Mouse (Mus musculus) T-helper 17 cell (primary cell): ENCODE data around the gene Dlg1.

Experiments
- in situ Hi-C, 2 experiments: fragments of 300-600 bp; cut with MboI, MseI; formaldehyde crosslinking; loops; 1 replicate in 1 of 2; 2 replicates in 1 of 2; pipeline ENCODE4 v1.15.1; 2025; ENCODE audit warnings: high pct_unique_total_duplicates in 2 of 2

Dlg1 gene

GRCm38 (mm10) chr16:31844246-31844645, 181.0 kb downstream of the Dlg1 start:
- in situ Hi-C loops = no loop called here

- in situ Hi-C loops = no loop called here
Measured at GRCm38 (mm10) chr16:31846763-31847162, 183.5 kb downstream of the Dlg1 start.

- in situ Hi-C loops = no loop called here
Measured at GRCm38 (mm10) chr16:31863920-31864319, 200.7 kb downstream of the Dlg1 start.

- in situ Hi-C loops = no loop called here
Measured at GRCm38 (mm10) chr16:31865242-31865641, 202.0 kb downstream of the Dlg1 start.

- in situ Hi-C loops = no loop called here
Measured at GRCm38 (mm10) chr16:31866911-31867310, 203.7 kb downstream of the Dlg1 start.

- in situ Hi-C loops = no loop called here
Measured at GRCm38 (mm10) chr16:31867736-31868135, 204.5 kb downstream of the Dlg1 start.

GRCm38 (mm10) chr16:31873721-31874120, 210.5 kb downstream of the Dlg1 start:
- in situ Hi-C loops = no loop called here

- in situ Hi-C loops = loop anchor here in 1 of 2 experiments (5.0 kb wide), 1 partner anchor 42 kb away; no protein-coding TSS in a partner anchor
Measured at GRCm38 (mm10) chr16:31875391-31875790, 212.1 kb downstream of the Dlg1 start.

- in situ Hi-C loops = loop anchor here in 1 of 2 experiments (5.0 kb wide), 1 partner anchor 41 kb away; no protein-coding TSS in a partner anchor
Measured at GRCm38 (mm10) chr16:31876386-31876785, 213.1 kb downstream of the Dlg1 start.

GRCm38 (mm10) chr16:31878052-31878451, 214.8 kb downstream of the Dlg1 start:
- in situ Hi-C loops = loop anchor here in 1 of 2 experiments (5.0 kb wide), 1 partner anchor 39 kb away; no protein-coding TSS in a partner anchor

- in situ Hi-C loops = loop anchor here in 1 of 2 experiments (5.0 kb wide), 1 partner anchor 39 kb away; no protein-coding TSS in a partner anchor
Measured at GRCm38 (mm10) chr16:31878573-31879257, 215.5 kb downstream of the Dlg1 start, which contains the start of gene Meltf. Meltf (plus strand) TSS chr16:31878810.

- in situ Hi-C loops = no loop called here
Measured at GRCm38 (mm10) chr16:31880146-31880840, 217.1 kb downstream of the Dlg1 start.

GRCm38 (mm10) chr16:31882381-31882908, 219.2 kb downstream of the Dlg1 start:
- in situ Hi-C loops = no loop called here

- in situ Hi-C loops = no loop called here
Measured at GRCm38 (mm10) chr16:31883302-31883701, 220.1 kb downstream of the Dlg1 start.

- in situ Hi-C loops = no loop called here
Measured at GRCm38 (mm10) chr16:31883902-31884301, 220.7 kb downstream of the Dlg1 start.

GRCm38 (mm10) chr16:31890907-31891306, 227.7 kb downstream of the Dlg1 start:
- in situ Hi-C loops = no loop called here

- in situ Hi-C loops = no loop called here
Measured at GRCm38 (mm10) chr16:31893396-31894141, 230.3 kb downstream of the Dlg1 start.

- in situ Hi-C loops = loop anchor here in 1 of 2 experiments (5.0 kb wide), 1 partner anchor 1670 kb away; no protein-coding TSS in a partner anchor
Measured at GRCm38 (mm10) chr16:31896971-31897774, 233.9 kb downstream of the Dlg1 start.

GRCm38 (mm10) chr16:31898546-31899326, 235.5 kb downstream of the Dlg1 start:
- in situ Hi-C loops = loop anchor here in 1 of 2 experiments (5.0 kb wide), 1 partner anchor 1669 kb away; no protein-coding TSS in a partner anchor

GRCm38 (mm10) chr16:31901886-31902285, 238.6 kb downstream of the Dlg1 start:
- in situ Hi-C loops = no loop called here
